Mouse (Mus musculus) gastrocnemius, postnatal 4 days (tissue): ENCODE measurements around the gene Fn3krp. TPM values are rescaled to one million over a fixed set of nuclear protein-coding genes. Genes with fewer than 3 reads are reported as not detected.

Source experiments
- DNase-seq, 2 experiments: peaks; one replicate each; pipeline ENCODE4 v3.0.0; 2021 to 2022; ENCODE audit warnings: low spot score in 2 of 2, mixed read lengths in 2 of 2
- microRNA-seq: library from miRNA; unstranded; fragments of <30 nt; microRNA quantifications from one replicate; pipeline ENCODE4 v1.2.0, GENCODE M21; 2021
- total RNA-seq, 2 experiments: library from RNA; stranded (reverse); gene quantifications; 2 replicates each; pipeline ENCODE4 v1.2.3; 2021

Gene Fn3krp
- total RNA-seq, 2 experiments from 2014 or later = 12.9 to 13.1 TPM

GRCm38 (mm10) chr11:121441653-121442052 lies 20.5 kb downstream of the Fn3krp start:
- no peak for DNase-seq

GRCm38 (mm10) chr11:121442076-121442475 lies 20.9 kb downstream of the Fn3krp start:
- no peak for DNase-seq

GRCm38 (mm10) chr11:121451216-121451726 lies 30.1 kb downstream of the Fn3krp start:
- no peak for DNase-seq

- DNase-seq = peak; percentile 88 to 95
Observed at GRCm38 (mm10) chr11:121451753-121452635, 30.8 kb downstream of the Fn3krp start, which contains the start of gene Tbcd. Gene Tbcd, plus strand, starts transcription at chr11:121451949.

DNA sequence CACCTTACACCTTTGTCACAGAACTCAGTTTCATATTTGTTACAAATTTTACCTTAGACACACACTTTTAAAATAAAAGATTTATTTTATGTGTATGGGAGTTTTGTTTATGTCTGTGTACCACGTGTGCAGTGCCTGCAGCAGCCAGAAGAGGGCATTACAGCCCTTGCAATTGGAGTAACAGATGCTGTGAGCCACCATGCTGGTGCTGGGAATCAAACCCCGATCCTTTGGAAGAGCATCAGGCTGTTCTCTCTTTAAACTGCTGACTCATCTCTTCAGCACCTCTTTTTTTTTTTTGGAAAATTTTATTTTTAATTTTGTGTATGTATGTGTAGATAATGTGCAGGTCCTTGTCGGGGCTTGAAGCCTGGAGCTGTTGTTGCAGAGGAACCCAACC lies 36.7 kb downstream of the Fn3krp start:
- no peak for DNase-seq

DNA sequence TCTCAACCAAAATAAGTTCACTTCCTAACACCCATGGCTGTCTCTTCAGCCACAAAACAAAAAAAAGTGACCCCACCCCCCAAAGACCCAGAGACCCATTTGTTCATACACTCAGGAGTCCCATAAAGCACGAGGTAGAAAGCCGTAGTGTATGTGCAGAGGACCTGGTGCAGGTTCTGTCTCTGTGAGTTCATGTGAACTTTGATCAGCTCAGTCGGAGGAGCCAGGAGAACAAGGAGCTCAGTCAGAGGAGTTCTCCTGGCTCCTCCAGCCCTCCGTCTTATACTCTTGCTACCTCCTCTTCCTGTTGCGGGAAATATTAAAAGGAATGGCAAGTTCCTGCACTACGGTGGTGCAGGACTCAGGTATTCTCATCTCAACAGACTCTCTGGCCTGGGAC lies 46.2 kb downstream of the Fn3krp start:
- DNase-seq = no peak

DNA sequence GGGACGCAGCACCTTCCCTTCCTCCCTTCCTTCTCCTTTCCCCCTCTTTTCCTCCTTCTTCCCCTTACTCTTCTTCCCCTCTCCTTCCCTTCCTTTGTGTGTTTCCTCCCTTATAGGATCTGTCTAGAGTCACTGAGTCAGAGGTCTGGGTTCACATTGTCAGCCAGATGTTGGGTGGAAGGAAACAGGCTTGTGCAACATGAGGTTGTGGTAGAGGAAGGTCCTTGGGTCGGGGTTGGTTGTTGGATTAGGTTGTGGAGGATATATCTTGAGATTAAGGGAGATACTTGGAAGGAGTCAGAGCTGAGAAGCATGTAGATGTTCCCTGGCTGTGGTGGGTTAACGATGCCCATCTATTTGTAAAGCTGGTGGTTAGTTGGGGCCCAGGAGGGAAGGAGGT lies 53.6 kb downstream of the Fn3krp start:
- no peak for DNase-seq

DNA sequence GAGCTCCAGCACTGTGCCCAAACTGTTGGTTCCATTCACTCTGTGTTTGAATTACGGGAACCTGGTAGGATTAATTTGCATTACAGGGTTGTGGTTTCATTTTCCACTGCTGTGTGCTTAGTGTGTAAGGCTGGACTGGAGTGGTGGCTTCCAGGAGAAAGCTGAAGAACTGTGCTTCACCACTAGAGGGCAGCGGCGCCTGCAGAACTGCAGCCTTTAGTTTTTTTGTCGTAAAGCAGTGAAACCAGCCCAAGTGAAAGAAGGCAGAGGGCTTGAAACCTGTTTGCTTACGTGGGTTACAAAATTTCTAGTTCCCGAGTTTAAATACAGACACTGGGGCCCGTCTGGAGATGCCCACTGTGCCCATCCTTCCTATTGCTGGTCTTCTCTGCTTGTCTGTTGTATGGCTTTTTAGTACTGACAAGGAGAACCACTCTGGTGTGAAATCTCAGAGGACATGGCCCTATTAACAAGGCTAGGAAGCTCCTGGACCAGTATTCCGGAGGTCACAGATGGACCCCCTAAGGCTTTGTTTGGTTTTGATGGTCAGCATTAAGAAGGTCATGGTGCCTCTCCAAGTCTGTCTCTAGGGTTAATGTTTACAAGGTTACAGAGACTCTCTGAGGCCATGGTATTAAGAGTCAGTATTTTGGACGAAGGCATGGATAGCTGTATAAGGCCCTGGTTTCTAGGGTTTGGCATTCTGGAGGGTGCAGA lies 54.7 kb downstream of the Fn3krp start:
- DNase-seq = peak; percentile 64 to 78

GRCm38 (mm10) chr11:121479476-121480203 lies 58.4 kb downstream of the Fn3krp start:
- no peak for DNase-seq

Small RNA genes within 50 kb of the gene (microRNA-seq; reads per million reads assigned to microRNA genes)
- not detected for gene Mir7236

Other genes starting within 250 kb of the Fn3krp start
- gene Hexdc, start 217.0 kb upstream of the Fn3krp start, total RNA-seq = 10 to 100 TPM; 14.4 to 14.8 TPM
- 10 to 100 TPM; 14.6 to 14.7 TPM for gene Ogfod3, start 216.7 kb upstream of the Fn3krp start, total RNA-seq
- gene Cybc1, start 192.1 kb upstream of the Fn3krp start, total RNA-seq = 10 to 100 TPM; 14.2 to 15.5 TPM
- gene Narf, start 184.1 kb upstream of the Fn3krp start, total RNA-seq = 10 to 100 TPM; 36.7 to 38.8 TPM
- gene Foxk2, start 161.4 kb upstream of the Fn3krp start, total RNA-seq = 10 to 100 TPM; 36.4 to 37.5 TPM
- gene Wdr45b, start 67.0 kb upstream of the Fn3krp start, total RNA-seq = 10 to 100 TPM; 60.8 to 61.9 TPM
- gene Rab40b, start 33.1 kb upstream of the Fn3krp start, total RNA-seq = 10 to 100 TPM; 52.7 to 53.0 TPM
- 1 to 10 TPM; 8.0 to 8.4 TPM for gene Fn3k, start 13.5 kb downstream of the Fn3krp start, total RNA-seq
- gene Tbcd, start 30.5 kb downstream of the Fn3krp start, total RNA-seq = 10 to 100 TPM; 25.7 to 28.3 TPM
- gene Zfp750, start 97.9 kb downstream of the Fn3krp start, total RNA-seq = under 1 TPM in 1 of 2 experiments, not detected in 1; 0.16 TPM